Mouse (Mus musculus) embryonic facial prominence, embryonic 15.5 days (tissue): ENCODE data around the gene Ssh3. TPM values are rescaled to one million over a fixed set of nuclear protein-coding genes. Genes with fewer than 3 reads are reported as not detected.

ENCODE experiments used
- ATAC-seq: fragments of 200-750 bp; cut with Nextera tagmentation; 2 replicates; pipeline ENCODE4 v1.8.0; 2017; ENCODE audit warnings: low read depth, moderate TSS enrichment; ENCODE audit not compliant: insufficient number of reproducible peaks, low FRiP score, low TSS enrichment
- H3K27ac ChIP-seq: fragments of 300-500 bp; sonication (generic); replicated peaks from 2 replicates; pipeline ENCODE4 v1.5.1; 2015; ENCODE audit warnings: mild to moderate bottlenecking, inconsistent platforms
- H3K27me3 ChIP-seq: fragments of 300-500 bp; sonication (generic); 2 replicates; pipeline ENCODE4 v1.6.1; 2015; ENCODE audit warnings: inconsistent platforms
- H3K36me3 ChIP-seq: fragments of 300-500 bp; sonication (generic); 2 replicates; pipeline ENCODE4 v1.6.1; 2015; ENCODE audit warnings: mild to moderate bottlenecking, inconsistent platforms
- H3K4me1 ChIP-seq: fragments of 300-500 bp; sonication (generic); 2 replicates; pipeline ENCODE4 v1.6.1; 2015; ENCODE audit warnings: inconsistent platforms
- H3K4me2 ChIP-seq: fragments of 300-500 bp; sonication (generic); replicated peaks from 2 replicates; pipeline ENCODE4 v1.6.1; 2015; ENCODE audit warnings: mild to moderate bottlenecking, inconsistent platforms
- H3K4me3 ChIP-seq: fragments of 300-500 bp; sonication (generic); replicated peaks from 2 replicates; pipeline ENCODE4 v1.5.1; 2015; ENCODE audit warnings: mild to moderate bottlenecking, inconsistent platforms
- H3K9ac ChIP-seq: fragments of 300-500 bp; sonication (generic); 2 replicates; pipeline ENCODE4 v1.6.1; 2015; ENCODE audit warnings: inconsistent platforms
- H3K9me3 ChIP-seq: fragments of 300-500 bp; sonication (generic); replicated peaks from 2 replicates; pipeline ENCODE4 v1.6.1; 2016; ENCODE audit warnings: inconsistent platforms
- WGBS: fragments of 180-500 bp; shearing (Covaris S2); methylation state at CpG from one replicate; pipeline ENCODE4 v1.1.7; 2015; 5-methylcytosine and 5-hydroxymethylcytosine counted together
- microRNA-seq: library from miRNA; unstranded; fragments of <30 nt; microRNA quantifications from one replicate; pipeline ENCODE4, GENCODE M21; 2016; ENCODE audit warnings: borderline number of aligned reads
- polyA plus RNA-seq: library from polyadenylated mRNA; unstranded; fragments of >200 nt; fragmentation: Nextera tagmentation; extraction: Ambion mirVana; gene quantifications from 2 replicates; pipeline ENCODE4 v1.2.1, GENCODE M21; 2015

Gene Ssh3
- polyA plus RNA-seq, 1 experiment from 2014 or later, result 34.4 TPM

- Histone ChIP-seq H3K36me3 (no peaks in the 10 kb centered on the region), H3K9ac (peak within 1 kb of the TSS; percentile 96), H3K4me2 (peak within 1 kb of the TSS; percentile 85), H3K9me3 (no peaks in the 10 kb centered on the region), H3K4me3 (peak within 1 kb of the TSS; percentile 88), H3K27me3 (no peaks in the 10 kb centered on the region), H3K4me1 (peaks cover 66% of the 10 kb centered on the region), H3K27ac (peak within 1 kb of the TSS; percentile 93)
- ATAC-seq, result peak; percentile 71
- under 1% methylated on average over 49 of the region's 49 CpGs for WGBS
Observed at GRCm38 (mm10) chr19:4214071-4214770, 54.8 kb downstream of the Ssh3 start, which contains the start of the genes Clcf1 and AC109138.7. Gene Clcf1, plus strand, starts transcription at chr19:4214238. Gene AC109138.7, plus strand, starts transcription at chr19:4214357.

DNA sequence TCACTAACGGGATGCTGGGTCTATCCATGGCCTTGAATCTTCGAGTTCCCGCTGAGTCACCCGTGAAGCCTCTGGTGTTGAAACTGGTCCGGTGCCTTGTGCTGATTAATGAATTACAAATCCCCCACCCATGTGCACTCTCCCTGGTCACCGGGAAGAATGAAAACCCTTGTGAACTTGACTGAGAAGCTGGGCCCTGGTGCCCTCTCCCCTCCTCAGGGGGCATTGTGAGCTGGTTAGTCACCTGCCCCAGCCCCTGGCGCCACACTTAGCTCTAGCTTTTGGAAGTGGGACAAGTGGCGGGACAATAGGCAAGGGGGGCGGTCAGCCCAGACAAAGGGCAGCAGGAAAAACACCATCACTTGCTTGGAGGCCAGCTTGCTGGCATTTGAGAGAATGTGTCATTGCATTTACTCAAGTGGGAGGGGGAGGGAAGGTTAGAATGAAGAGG is 55.4 kb downstream of the Ssh3 start:
- peaks cover 60% of the 10 kb centered on the region for H3K4me1 ChIP-seq
- ATAC-seq, result no peak
- H3K9me3 ChIP-seq, result no peaks in the 10 kb centered on the region
- H3K36me3 ChIP-seq, result no peaks in the 10 kb centered on the region
- H3K4me2 ChIP-seq, result peak overlapping the region; percentile 85
- H3K27me3 ChIP-seq, result no peaks in the 10 kb centered on the region
- peak overlapping the region; percentile 88 for H3K4me3 ChIP-seq
- 0 out of 2 replicates have a peak overlapping the region, but pooled peaks have one; percentile 6 for H3K9ac ChIP-seq
- peak overlapping the region; percentile 93 for H3K27ac ChIP-seq
- 12% methylated on average over 9 of the region's 9 CpGs for WGBS

GRCm38 (mm10) chr19:4211891-4212588 is 56.9 kb downstream of the Ssh3 start:
- H3K9me3 ChIP-seq, result no peaks in the 10 kb centered on the region
- H3K4me3 ChIP-seq, result no peak overlapping the region
- peak overlapping the region; percentile 12; the same call in 1 of the 2 replicates for H3K27ac ChIP-seq
- H3K36me3 ChIP-seq, result no peaks in the 10 kb centered on the region
- 29% methylated on average over 4 of the region's 4 CpGs for WGBS
- ATAC-seq, result no peak
- H3K9ac ChIP-seq, result no peak overlapping the region
- H3K27me3 ChIP-seq, result no peaks in the 10 kb centered on the region
- H3K4me1 ChIP-seq, result peaks cover 47% of the 10 kb centered on the region
- no peak overlapping the region for H3K4me2 ChIP-seq

Small RNA genes lying within 50 kb of the gene (microRNA-seq; reads per million reads assigned to microRNA genes)
- gene Gm26115 (not detected), gene Mir6985 (not detected)

Other genes starting within 250 kb of the Ssh3 start
- 511 and 558 TPM in 2 replicates for gene Gstp1, start 231.2 kb downstream of the Ssh3 start, polyA plus RNA-seq
- gene Gstp2, start 223.2 kb downstream of the Ssh3 start, polyA plus RNA-seq, result 3.4 and 3.7 TPM in 2 replicates
- 0.41 and 0.77 TPM in 2 replicates for gene Gstp3, start 209.6 kb downstream of the Ssh3 start, polyA plus RNA-seq
- gene Cabp2, start 187.6 kb downstream of the Ssh3 start, polyA plus RNA-seq, result not detected in 2 replicates
- gene Cdk2ap2, start 172.0 kb downstream of the Ssh3 start, polyA plus RNA-seq, result 84.6 and 92.8 TPM in 2 replicates
- 9.7 and 10.8 TPM in 2 replicates for gene Pitpnm1, start 169.2 kb downstream of the Ssh3 start, polyA plus RNA-seq
- 98.5 and 100 TPM in 2 replicates for gene Aip, start 143.3 kb downstream of the Ssh3 start, polyA plus RNA-seq
- not detected in 2 replicates for gene Gpr152, start 129.4 kb downstream of the Ssh3 start, polyA plus RNA-seq
- gene Cabp4, start 125.1 kb downstream of the Ssh3 start, polyA plus RNA-seq, result 0.31 and 0.37 TPM in 2 replicates
- gene Coro1b, start 120.6 kb downstream of the Ssh3 start, polyA plus RNA-seq, result 159 and 178 TPM in 2 replicates
- 4.8 and 6.2 TPM in 2 replicates for gene Ptprcap, start 115.6 kb downstream of the Ssh3 start, polyA plus RNA-seq
- gene Rps6kb2, start 105.8 kb downstream of the Ssh3 start, polyA plus RNA-seq, result 66.2 and 70.4 TPM in 2 replicates
- gene Carns1, start 93.7 kb downstream of the Ssh3 start, polyA plus RNA-seq, result 3.4 and 5.4 TPM in 2 replicates
- gene Tbc1d10c, start 77.9 kb downstream of the Ssh3 start, polyA plus RNA-seq, result 3.6 and 5.1 TPM in 2 replicates
- 745 and 794 TPM in 2 replicates for gene Ppp1ca, start 77.1 kb downstream of the Ssh3 start, polyA plus RNA-seq
- 33.6 and 35.0 TPM in 2 replicates for gene Rad9a, start 67.5 kb downstream of the Ssh3 start, polyA plus RNA-seq
- gene Clcf1, start 54.9 kb downstream of the Ssh3 start, polyA plus RNA-seq, result 10.1 and 10.2 TPM in 2 replicates
- gene AC109138.7, start 54.8 kb downstream of the Ssh3 start, polyA plus RNA-seq, result not detected in 2 replicates
- 33.5 and 34.0 TPM in 2 replicates for gene Pold4, start 37.3 kb downstream of the Ssh3 start, polyA plus RNA-seq
- 13.0 and 13.7 TPM in 2 replicates for gene Ankrd13d, start 14.0 kb upstream of the Ssh3 start, polyA plus RNA-seq
- gene Grk2, start 37.0 kb upstream of the Ssh3 start, polyA plus RNA-seq, result 20.1 and 24.4 TPM in 2 replicates
- gene Kdm2a, start 129.1 kb upstream of the Ssh3 start, polyA plus RNA-seq, result 50.4 and 55.0 TPM in 2 replicates
- gene Rhod, start 170.3 kb upstream of the Ssh3 start, polyA plus RNA-seq, result 47.4 and 50.5 TPM in 2 replicates
- gene Syt12, start 208.3 kb upstream of the Ssh3 start, polyA plus RNA-seq, result 1.5 and 1.7 TPM in 2 replicates
- not detected in 2 replicates for gene 2010003K11Rik, start 229.4 kb upstream of the Ssh3 start, polyA plus RNA-seq
- gene Pcx, start 241.3 kb upstream of the Ssh3 start, polyA plus RNA-seq, result 20.1 and 20.2 TPM in 2 replicates